Mouse (Mus musculus) layer of hippocampus, adult 8-10 months (tissue): ENCODE results near the gene Neurl3. TPM values are rescaled to one million over a fixed set of nuclear protein-coding genes. Genes with fewer than 3 reads are reported as not detected.
A peak's percentile ranks its signal among the peaks of the same experiment; 100 is the strongest.

Source experiments
- DNase-seq, 2 experiments: peaks; one replicate each; pipeline ENCODE4 v3.0.0; 2022; ENCODE audit warnings: low spot score in 2 of 2
- total RNA-seq, 4 experiments: library from RNA; stranded (reverse); gene quantifications; 2 replicates each; pipeline ENCODE4 v1.2.4; 2022

Neurl3 gene
- total RNA-seq, 4 experiments from 2014 or later = 0.41 to 3.4 (median 1.2) TPM

- DNase-seq = no peak
Observed at GRCm38 (mm10) chr1:36259281-36259680, 15.2 kb downstream of the Neurl3 start.

GRCm38 (mm10) chr1:36258631-36259030 is 15.8 kb downstream of the Neurl3 start:
- no peak for DNase-seq

GRCm38 (mm10) chr1:36257276-36257675 is 17.2 kb downstream of the Neurl3 start:
- DNase-seq = no peak

GRCm38 (mm10) chr1:36255871-36256640 is 18.4 kb downstream of the Neurl3 start:
- DNase-seq = no peak

GRCm38 (mm10) chr1:36254635-36255360 is 19.7 kb downstream of the Neurl3 start:
- DNase-seq = no peak

- DNase-seq = peak; percentile 52 to 64
Observed at GRCm38 (mm10) chr1:36252791-36253190, 21.7 kb downstream of the Neurl3 start.

GRCm38 (mm10) chr1:36251426-36251825 is 23.1 kb downstream of the Neurl3 start:
- DNase-seq = no peak

- no peak for DNase-seq
Observed at GRCm38 (mm10) chr1:36246688-36247087, 27.8 kb downstream of the Neurl3 start.

GRCm38 (mm10) chr1:36244828-36245215 is 29.7 kb downstream of the Neurl3 start:
- DNase-seq = no peak

GRCm38 (mm10) chr1:36244058-36244827 is 30.2 kb downstream of the Neurl3 start, which contains the start of gene Uggt1:
Uggt1 (minus strand) TSS chr1:36244720.
- DNase-seq = peak; percentile 91 to 93

- no peak for DNase-seq
Observed at GRCm38 (mm10) chr1:36243447-36244057, 30.9 kb downstream of the Neurl3 start.

- no peak for DNase-seq
Observed at GRCm38 (mm10) chr1:36241903-36242429, 32.5 kb downstream of the Neurl3 start.

GRCm38 (mm10) chr1:36240176-36240575 is 34.3 kb downstream of the Neurl3 start:
- DNase-seq = no peak

- DNase-seq = no peak
Observed at GRCm38 (mm10) chr1:36239396-36239795, 35.1 kb downstream of the Neurl3 start.

GRCm38 (mm10) chr1:36235855-36236254 is 38.6 kb downstream of the Neurl3 start:
- DNase-seq = no peak

GRCm38 (mm10) chr1:36235057-36235639 is 39.3 kb downstream of the Neurl3 start:
- DNase-seq = no peak

GRCm38 (mm10) chr1:36233218-36233617 is 41.3 kb downstream of the Neurl3 start:
- DNase-seq = no peak

GRCm38 (mm10) chr1:36230919-36231705 is 43.4 kb downstream of the Neurl3 start:
- DNase-seq = no peak

- no peak for DNase-seq
Observed at GRCm38 (mm10) chr1:36228461-36228860, 46.0 kb downstream of the Neurl3 start.

GRCm38 (mm10) chr1:36224648-36225047 is 49.8 kb downstream of the Neurl3 start:
- DNase-seq = no peak
